Mouse (Mus musculus) midbrain, postnatal 0 days (tissue): ENCODE data around the gene Gab1. TPM values are rescaled to one million over a fixed set of nuclear protein-coding genes. Genes with fewer than 3 reads are reported as not detected.
A peak's percentile ranks its signal among the peaks of the same experiment; 100 is the strongest.

Experiments
- ATAC-seq: fragments of 200-750 bp; cut with Nextera tagmentation; 2 replicates; pipeline ENCODE4 v1.8.0; 2017; ENCODE audit warnings: moderate number of reproducible peaks, mild to moderate bottlenecking, moderate TSS enrichment, moderate library complexity; ENCODE audit not compliant: low FRiP score
- DNase-seq: peaks from one replicate; pipeline ENCODE4 v3.0.0-alpha.2; 2015; ENCODE audit warnings: low spot score
- H3K27ac ChIP-seq: fragments of 300-500 bp; sonication (generic); 2 replicates; pipeline ENCODE4 v1.5.1; 2014; ENCODE audit warnings: low read depth, mild to moderate bottlenecking, low read length, mixed read lengths
- H3K27me3 ChIP-seq: fragments of 300-500 bp; sonication (generic); 2 replicates; pipeline ENCODE4 v1.6.1; 2014; ENCODE audit warnings: low read length, control low read depth, mixed read lengths; ENCODE audit not compliant: insufficient read depth
- H3K36me3 ChIP-seq: fragments of 300-500 bp; sonication (generic); 2 replicates; pipeline ENCODE4 v1.6.1; 2014; ENCODE audit warnings: low read length, control low read depth, mixed read lengths; ENCODE audit not compliant: insufficient read depth
- H3K4me1 ChIP-seq: fragments of 300-500 bp; sonication (generic); 2 replicates; pipeline ENCODE4 v1.6.1; 2014; ENCODE audit warnings: mild to moderate bottlenecking, control low read depth, antibody characterized with exemption, low read length, mixed read lengths; ENCODE audit not compliant: insufficient read depth
- H3K4me2 ChIP-seq: fragments of 300-500 bp; sonication (generic); 2 replicates; pipeline ENCODE4 v1.6.1; 2014; ENCODE audit warnings: low read depth, mild to moderate bottlenecking, low read length, mixed read lengths; ENCODE audit not compliant: poor library complexity, severe bottlenecking
- H3K4me3 ChIP-seq: fragments of 300-500 bp; sonication (generic); 2 replicates; pipeline ENCODE4 v1.5.1; 2014; ENCODE audit warnings: low read depth, mild to moderate bottlenecking, low read length, moderate library complexity
- H3K9ac ChIP-seq: fragments of 300-500 bp; sonication (generic); replicated peaks from 2 replicates; pipeline ENCODE4 v1.6.1; 2014; ENCODE audit warnings: mild to moderate bottlenecking, low read length, moderate library complexity, mixed read lengths; ENCODE audit not compliant: poor library complexity, severe bottlenecking
- H3K9me3 ChIP-seq: fragments of 300-500 bp; sonication (generic); 2 replicates; pipeline ENCODE4 v1.6.1; 2016; ENCODE audit warnings: low read length, control low read depth
- CTCF ChIP-seq: IDR thresholded peaks from 2 replicates; pipeline ENCODE4 v1.5.1; 2016; ENCODE audit warnings: antibody characterized with exemption, mild to moderate bottlenecking
- WGBS: fragments of 180-500 bp; shearing (Covaris S2); extraction: QIAGEN DNeasy Blood & Tissue Kit; methylation state at CpG from one replicate; pipeline ENCODE4 v1.1.7; 2014; 5-methylcytosine and 5-hydroxymethylcytosine counted together
- polyA plus RNA-seq: library from polyadenylated mRNA; unstranded; fragments of >200 nt; fragmentation: Nextera tagmentation; extraction: Ambion mirVana; gene quantifications from 2 replicates; pipeline ENCODE4 v1.2.1, GENCODE M21; 2015
- total RNA-seq: library from RNA; depleted of rRNA; stranded (reverse); fragments of >200 nt; gene quantifications from 2 replicates; pipeline ENCODE4 v1.2.3, GENCODE M21; 2014

Gene Gab1
- total and polyA plus RNA-seq, 2 experiments from 2014 or later, result 8.7 to 20.5 TPM

- no peak overlapping the region for H3K9ac ChIP-seq
- no peaks in the 10 kb centered on the region for H3K27me3 ChIP-seq
- peak; percentile 63 for TF ChIP-seq CTCF
- no peaks in the 10 kb centered on the region for H3K9me3 ChIP-seq
- H3K4me1 ChIP-seq, result peaks cover 6% of the 10 kb centered on the region; the same call in 1 of the 2 replicates
- no peak overlapping the region for H3K27ac ChIP-seq
- no peak overlapping the region for H3K4me3 ChIP-seq
- 85% methylated on average over 5 of the region's 5 CpGs for WGBS
- no peak overlapping the region for H3K4me2 ChIP-seq
- no peaks in the 10 kb centered on the region for H3K36me3 ChIP-seq
- DNase-seq (peak; percentile 57), ATAC-seq (no peak)
Measured at GRCm38 (mm10) chr8:80813439-80813838, 66.9 kb downstream of the Gab1 start.

GRCm38 (mm10) chr8:80811591-80811991, 68.7 kb downstream of the Gab1 start:
- no peak for ATAC-seq
- no peak overlapping the region for H3K9ac ChIP-seq
- DNase-seq, result no peak
- no peak overlapping the region for H3K27ac ChIP-seq
- no peak overlapping the region for H3K4me2 ChIP-seq
- H3K4me1 ChIP-seq, result peaks cover 6% of the 10 kb centered on the region; the same call in 1 of the 2 replicates
- no peaks in the 10 kb centered on the region for H3K27me3 ChIP-seq
- TF ChIP-seq CTCF, result no peak
- no peaks in the 10 kb centered on the region for H3K36me3 ChIP-seq
- H3K4me3 ChIP-seq, result no peak overlapping the region
- WGBS, result 74% methylated on average over 4 of the region's 4 CpGs
- no peaks in the 10 kb centered on the region for H3K9me3 ChIP-seq

DNA sequence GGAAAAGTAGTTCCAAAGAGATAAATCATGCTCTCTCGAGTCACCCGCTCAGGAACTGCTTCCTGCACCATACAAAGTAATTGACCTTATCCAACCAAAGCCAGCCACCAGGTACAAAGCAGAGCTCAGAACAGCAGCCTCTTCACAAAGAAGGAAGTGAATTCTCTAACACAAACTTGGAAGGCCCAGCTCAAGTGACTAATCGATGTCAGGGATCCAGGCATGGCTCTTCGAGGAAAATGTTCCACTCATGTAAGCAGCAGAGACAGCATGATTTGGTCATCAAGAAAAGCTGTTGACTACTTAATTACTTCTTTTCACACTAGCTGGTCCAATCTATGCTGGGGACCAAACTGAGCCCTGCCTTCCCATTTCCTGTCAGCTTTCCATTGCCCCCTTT, 69.4 kb downstream of the Gab1 start:
- no peaks in the 10 kb centered on the region for H3K9me3 ChIP-seq
- H3K36me3 ChIP-seq, result no peaks in the 10 kb centered on the region
- H3K4me1 ChIP-seq, result peaks cover 6% of the 10 kb centered on the region; the same call in 1 of the 2 replicates
- no peak overlapping the region for H3K4me2 ChIP-seq
- no peak for ATAC-seq
- no peak for TF ChIP-seq CTCF
- no peak for DNase-seq
- H3K27me3 ChIP-seq, result no peaks in the 10 kb centered on the region
- WGBS, result 75% methylated on average over 4 of the region's 4 CpGs
- no peak overlapping the region for H3K27ac ChIP-seq
- H3K4me3 ChIP-seq, result no peak overlapping the region
- no peak overlapping the region for H3K9ac ChIP-seq

DNA sequence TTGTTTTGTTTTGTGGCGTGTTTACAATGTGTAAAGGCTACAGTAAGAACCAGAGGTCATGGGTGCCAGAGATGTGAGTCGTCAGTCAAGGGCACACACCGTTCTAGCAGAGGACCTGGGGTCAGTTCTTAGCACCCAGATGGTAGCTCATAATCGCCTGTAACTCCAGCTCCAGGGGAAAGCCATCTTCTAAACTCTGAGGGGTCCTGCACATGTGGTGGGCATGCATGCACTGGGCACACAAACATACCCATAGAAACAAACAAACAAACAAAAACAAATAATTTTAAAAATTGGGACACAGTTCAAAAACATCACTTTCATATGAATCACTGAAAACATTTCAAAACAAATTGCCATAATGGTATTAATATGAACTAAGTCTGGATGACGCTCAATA, 69.9 kb downstream of the Gab1 start:
- Histone ChIP-seq H3K9ac (no peak overlapping the region), H3K27ac (no peak overlapping the region), H3K4me1 (peaks cover 6% of the 10 kb centered on the region; the same call in 1 of the 2 replicates), H3K4me3 (no peak overlapping the region), H3K36me3 (no peaks in the 10 kb centered on the region), H3K4me2 (no peak overlapping the region), H3K9me3 (no peaks in the 10 kb centered on the region), H3K27me3 (no peaks in the 10 kb centered on the region)
- TF ChIP-seq CTCF, result no peak
- DNase-seq, result no peak
- no peak for ATAC-seq
- WGBS, result 97% methylated on average over 5 of the region's 5 CpGs

DNA sequence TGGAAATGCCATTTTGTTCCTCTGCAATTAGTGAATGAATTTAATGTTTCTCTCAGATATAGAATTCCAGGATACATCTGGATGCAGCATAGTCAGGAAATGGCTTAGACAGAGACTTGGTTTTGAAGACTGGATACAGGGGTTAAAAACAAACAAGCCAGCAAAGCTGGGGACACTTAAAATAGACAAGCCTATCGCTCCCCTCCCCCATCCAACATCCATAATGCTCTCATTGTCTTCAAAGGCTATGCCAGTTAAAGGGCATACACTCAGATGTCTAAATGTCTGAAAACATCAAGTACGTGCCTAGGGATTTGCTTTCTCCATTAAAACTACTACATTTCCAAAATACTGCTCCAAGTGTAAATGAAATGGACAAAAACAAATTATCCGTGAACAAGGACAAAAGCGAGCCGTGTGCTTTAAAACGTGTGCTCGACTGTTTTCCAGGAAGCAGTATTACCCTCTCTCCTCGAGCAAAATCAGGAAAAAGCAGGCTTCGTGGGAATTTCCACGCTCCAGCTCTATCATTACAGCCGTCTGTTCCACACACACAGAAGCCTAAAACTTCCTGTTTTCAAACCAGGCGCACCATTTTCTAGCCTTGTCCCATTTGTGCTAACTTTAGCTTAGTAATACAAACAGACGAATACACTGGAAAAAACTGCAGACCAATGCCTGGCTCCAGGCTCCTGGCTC, 72.4 kb downstream of the Gab1 start:
- DNase-seq, result no peak
- Histone ChIP-seq H3K36me3 (no peaks in the 10 kb centered on the region), H3K27me3 (no peaks in the 10 kb centered on the region), H3K9me3 (no peaks in the 10 kb centered on the region), H3K4me2 (no peak overlapping the region), H3K4me3 (no peak overlapping the region), H3K27ac (0 out of 2 replicates have a peak overlapping the region, but pooled peaks have one; percentile 9), H3K9ac (0 out of 2 replicates have a peak overlapping the region, but pooled peaks have one; percentile 29), H3K4me1 (no peaks in the 10 kb centered on the region)
- no peak for TF ChIP-seq CTCF
- no peak for ATAC-seq
- 25% methylated on average over 13 of the region's 13 CpGs for WGBS

DNA sequence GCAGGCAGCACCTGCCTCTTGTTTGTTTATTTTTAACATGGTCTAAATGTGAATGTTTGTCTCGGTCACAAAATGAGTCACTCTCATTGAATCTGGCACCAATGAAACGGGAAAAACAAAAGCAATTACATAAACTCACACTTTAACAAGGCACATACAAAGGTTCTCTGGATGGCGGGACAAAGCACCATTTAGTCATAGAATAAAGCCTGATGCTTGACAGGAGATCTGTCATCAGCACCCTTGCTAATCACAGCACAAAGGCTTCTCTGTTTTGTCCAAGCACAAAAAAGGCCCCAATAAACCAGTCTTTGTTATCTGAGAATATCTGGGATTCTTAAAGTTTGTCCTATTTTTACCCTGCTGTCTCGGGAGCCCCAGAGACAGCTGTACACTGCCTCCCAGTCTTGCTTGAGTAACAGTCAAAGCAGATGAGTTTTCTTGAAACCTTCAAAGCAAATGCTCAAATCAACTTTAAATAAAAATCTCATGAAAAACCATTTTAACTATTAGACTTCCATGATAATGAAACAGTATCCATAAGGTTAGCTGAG, 76.2 kb downstream of the Gab1 start:
- no peak overlapping the region for H3K9ac ChIP-seq
- no peak overlapping the region for H3K4me2 ChIP-seq
- no peaks in the 10 kb centered on the region for H3K36me3 ChIP-seq
- H3K4me3 ChIP-seq, result no peak overlapping the region
- H3K9me3 ChIP-seq, result no peaks in the 10 kb centered on the region
- no peak for TF ChIP-seq CTCF
- ATAC-seq (no peak), DNase-seq (no peak)
- H3K27ac ChIP-seq, result no peak overlapping the region
- H3K27me3 ChIP-seq, result no peaks in the 10 kb centered on the region
- no peaks in the 10 kb centered on the region for H3K4me1 ChIP-seq
- WGBS, result 36% methylated on average over 4 of the region's 4 CpGs
